Mouse (Mus musculus): ENCODE data around the gene Gtf2f2. TPM values are rescaled to one million over a fixed set of nuclear protein-coding genes. Genes with fewer than 3 reads are reported as not detected.

Gtf2f2 gene
- polyA plus RNA-seq, 1 experiment from 2014 or later = 47.1 TPM

Other genes with a start within 250 kb of the Gtf2f2 start
- 8.1 and 9.6 TPM in 2 replicates for gene Slc25a30, start 223.8 kb downstream of the Gtf2f2 start, polyA plus RNA-seq (2014; fragmentation: Nextera tagmentation; extraction: Ambion mirVana)
- gene Tpt1, start 165.8 kb downstream of the Gtf2f2 start, polyA plus RNA-seq (2014; fragmentation: Nextera tagmentation; extraction: Ambion mirVana) = 1,151 and 1,339 TPM in 2 replicates
- 0.80 and 0.90 TPM in 2 replicates for gene Kctd4, start 55.9 kb downstream of the Gtf2f2 start, polyA plus RNA-seq (2014; fragmentation: Nextera tagmentation; extraction: Ambion mirVana)
- gene Gpalpp1, start 99.9 kb upstream of the Gtf2f2 start, polyA plus RNA-seq (2014; fragmentation: Nextera tagmentation; extraction: Ambion mirVana) = 8.5 and 13.3 TPM in 2 replicates
- 16.1 and 17.7 TPM in 2 replicates for gene Nufip1, start 100.0 kb upstream of the Gtf2f2 start, polyA plus RNA-seq (2014; fragmentation: Nextera tagmentation; extraction: Ambion mirVana)